Mouse (Mus musculus) spleen, postnatal 14 days (tissue): ENCODE measurements around the gene Terf2ip.

ENCODE experiments used
- DNase-seq, 2 experiments: peaks; one replicate each; pipeline ENCODE4 v3.0.0; 2021 to 2022; ENCODE audit warnings: low spot score in 2 of 2

Terf2ip gene

GRCm38 (mm10) chr8:112009558-112009957, 1.6 kb upstream of the Terf2ip start:
- no peak for DNase-seq

GRCm38 (mm10) chr8:112011816-112012242, 631 bp downstream of the Terf2ip start:
- peak; percentile 30 to 56 for DNase-seq

- no peak for DNase-seq
These were observed 3.7 kb downstream of the Terf2ip start, which contains the start of gene Gm6793 for GRCm38 (mm10) chr8:112014936-112015335. TSS of gene Gm6793 (minus strand) at chr8:112015036.

GRCm38 (mm10) chr8:112029455-112029854, 18.3 kb downstream of the Terf2ip start:
- DNase-seq, result no peak

- no peak for DNase-seq
These were observed 19.5 kb downstream of the Terf2ip start for GRCm38 (mm10) chr8:112030663-112031062.

GRCm38 (mm10) chr8:112033071-112033470, 21.9 kb downstream of the Terf2ip start:
- DNase-seq, result no peak

GRCm38 (mm10) chr8:112034603-112035002, 23.4 kb downstream of the Terf2ip start:
- peak in 1 of 2 experiments; percentile 7 for DNase-seq

GRCm38 (mm10) chr8:112037521-112037920, 26.3 kb downstream of the Terf2ip start:
- no peak for DNase-seq

GRCm38 (mm10) chr8:112045182-112045581, 34.0 kb downstream of the Terf2ip start:
- peak in 1 of 2 experiments; percentile 7 for DNase-seq

GRCm38 (mm10) chr8:112045896-112046295, 34.7 kb downstream of the Terf2ip start:
- DNase-seq, result peak; percentile 32 to 63

GRCm38 (mm10) chr8:112048293-112048692, 37.1 kb downstream of the Terf2ip start:
- DNase-seq, result no peak

- no peak for DNase-seq
These were observed 38.8 kb downstream of the Terf2ip start for GRCm38 (mm10) chr8:112049984-112050383.

GRCm38 (mm10) chr8:112051537-112051936, 40.3 kb downstream of the Terf2ip start:
- no peak for DNase-seq

- DNase-seq, result no peak
These were observed 43.3 kb downstream of the Terf2ip start for GRCm38 (mm10) chr8:112054456-112054855.

GRCm38 (mm10) chr8:112061372-112061771, 50.2 kb downstream of the Terf2ip start:
- no peak for DNase-seq
